In the genomic region with DNA sequence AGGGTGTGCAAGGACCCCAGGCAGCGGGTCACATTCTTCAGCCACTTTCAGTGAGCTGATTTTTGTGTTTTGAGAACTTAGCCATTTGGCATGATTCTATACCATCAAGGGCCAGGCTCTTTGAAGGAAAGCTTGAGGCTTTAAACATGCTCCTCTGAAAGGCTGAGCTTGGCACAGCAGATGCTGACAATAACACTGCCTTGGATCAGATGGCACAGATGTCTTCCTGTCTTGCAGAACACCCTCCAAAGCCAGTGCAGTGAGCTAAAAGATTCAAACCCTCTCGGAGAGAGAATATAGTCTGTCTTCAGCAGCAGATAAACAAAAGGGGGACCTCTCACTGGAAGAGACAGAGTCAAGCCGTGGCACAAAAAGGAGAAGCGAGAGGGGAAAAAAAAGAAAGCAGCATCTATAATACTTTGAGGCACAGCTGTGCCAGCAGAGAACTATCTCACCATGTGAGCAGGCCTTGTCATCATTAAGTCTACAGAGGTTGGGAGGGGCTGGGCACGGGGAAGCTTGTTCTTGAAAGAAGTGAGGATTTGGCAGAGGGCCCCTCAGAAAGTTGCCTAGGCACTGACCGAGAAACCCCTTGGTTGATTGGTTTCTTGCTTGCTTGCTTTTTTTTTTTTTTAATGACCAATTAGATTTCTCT, we compare ENCODE assay signal across 15 mouse cellular contexts. TPM values are rescaled to one million over a fixed set of nuclear protein-coding genes. Genes with fewer than 3 reads are reported as not detected.
A peak's percentile ranks its signal among the peaks of the same experiment; 100 is the strongest.
DNase-seq lines count a peak whose midpoint lies in the region; ATAC-seq lines count a peak whose summit lies in the region.
"Had no signal": no experiment of that assay in that cellular context is flagged by ENCODE, and none has a peak within 500 bp of the region (broad histone marks: within the 10 kb centered on the region; RNA-seq: fewer than 3 reads in every experiment).

No protein-coding gene starts in this region.

- H3K4me3 ChIP-seq in forebrain, embryonic 15.5 days: no peak overlapping the region
- H3K4me3 ChIP-seq: hindbrain, embryonic 15.5 days; lung, embryonic 15.5 days had no signal

- WGBS in forebrain, embryonic 15.5 days: 23% methylated on average over 6 of the region's 6 CpGs

- intact Hi-C loops in left cerebral cortex, postnatal 25 days (cut with DNase I): no loop called here

- ATAC-seq in common myeloid progenitor, adult 5-6 weeks (replicated peaks; ENCODE audit: low read depth, poor library complexity, severe bottlenecking): 0 out of 2 replicates have a peak, but pooled peaks have one; percentile 29
- ATAC-seq in forebrain, embryonic 15.5 days (replicated peaks): 0 out of 2 replicates have a peak, but pooled peaks have one; percentile 17
- ATAC-seq: midbrain, embryonic 16.5 days had no signal

- no peaks in the 10 kb centered on the region for H3K36me3 ChIP-seq in forebrain, embryonic 15.5 days
- H3K36me3 ChIP-seq: G1E; hindbrain, embryonic 15.5 days; lung, embryonic 15.5 days had no signal

- H3K27me3 ChIP-seq in forebrain, embryonic 15.5 days: no peaks in the 10 kb centered on the region
- H3K27me3 ChIP-seq: hindbrain, embryonic 15.5 days; lung, embryonic 15.5 days had no signal

- H3K27ac ChIP-seq in forebrain, embryonic 15.5 days (replicated peaks): peak overlapping the region; percentile 44; the same call in 1 of the 2 replicates
- H3K27ac ChIP-seq: hindbrain, embryonic 15.5 days; lung, embryonic 15.5 days had no signal

- H3K9ac ChIP-seq in forebrain, embryonic 15.5 days (replicated peaks): no peak overlapping the region
- H3K9ac ChIP-seq: hindbrain, embryonic 15.5 days; lung, embryonic 15.5 days had no signal

- peaks cover 14% of the 10 kb centered on the region for H3K4me1 ChIP-seq in forebrain, embryonic 15.5 days

- no peak overlapping the region for H3K4me2 ChIP-seq in forebrain, embryonic 15.5 days (replicated peaks)
- H3K4me2 ChIP-seq: hindbrain, embryonic 15.5 days; lung, embryonic 15.5 days had no signal

- H3K9me3 ChIP-seq in forebrain, embryonic 15.5 days: no peaks in the 10 kb centered on the region
- H3K9me3 ChIP-seq: G1E; hindbrain, embryonic 15.5 days; lung, embryonic 15.5 days had no signal

- DNase-seq in left cerebral cortex, postnatal 25 days (ENCODE audit: low spot score in 2 of 2): peak; percentile 30 to 46
- no peak for DNase-seq in left cerebral cortex, adult 11 months (ENCODE audit: low spot score)
- peak; percentile 43 for DNase-seq in thymus, postnatal 0 days (ENCODE audit: low spot score)
- no peak for DNase-seq in adrenal gland, postnatal 10 days
- no peak for DNase-seq in urinary bladder, postnatal 14 days (ENCODE audit: low spot score)
- DNase-seq: adrenal gland, adult 2 months; cerebellum, adult 11-12 months had no signal

RNA-seq across cellular contexts. Expression of gene Cpn2, which starts 4.8 kb away (rescaled TPM):
- total RNA-seq in left cerebral cortex, postnatal 25 days (2021): not detected
- total RNA-seq in common myeloid progenitor, adult 5-6 weeks (2017): not detected in 2 replicates
- polyA plus RNA-seq in forebrain, embryonic 15.5 days (2015; fragmentation: Nextera tagmentation; extraction: Ambion mirVana): not detected in 2 replicates
- polyA plus RNA-seq in thymus, postnatal 0 days (2015; fragmentation: Nextera tagmentation; extraction: Ambion mirVana): not detected in 2 replicates
- 10 to 100 TPM; 19.5 to 28.3 TPM for total RNA-seq in adrenal gland, postnatal 10 days (2021)
- total RNA-seq: layer of hippocampus, postnatal 14 days had no signal
- polyA plus RNA-seq: embryonic facial prominence, embryonic 11.5 days; G1E; hindbrain, embryonic 15.5 days; lung, embryonic 15.5 days; midbrain, embryonic 16.5 days had no signal

RNA-seq across cellular contexts. Expression of gene Lrrc15, which starts 11.0 kb away (rescaled TPM):
- total RNA-seq in left cerebral cortex, postnatal 25 days (2021): not detected
- total RNA-seq in common myeloid progenitor, adult 5-6 weeks (2017): not detected in 2 replicates
- polyA plus RNA-seq in forebrain, embryonic 15.5 days (2015; fragmentation: Nextera tagmentation; extraction: Ambion mirVana): 0.05 and 0.08 TPM in 2 replicates
- polyA plus RNA-seq in thymus, postnatal 0 days (2015; fragmentation: Nextera tagmentation; extraction: Ambion mirVana): 0.21 and 0.23 TPM in 2 replicates
- total RNA-seq in adrenal gland, postnatal 10 days (2021): 1 to 10 TPM in 1 of 2 experiments, under 1 TPM in 1; 0.27 to 1.3 TPM
- polyA plus RNA-seq: G1E had no signal

RNA-seq across cellular contexts. Expression of gene Gp5, which starts 38.5 kb away (rescaled TPM):
- total RNA-seq in left cerebral cortex, postnatal 25 days (2021): under 1 TPM; 0.57 to 0.82 TPM
- total RNA-seq in common myeloid progenitor, adult 5-6 weeks (2017): 11.8 and 11.9 TPM in 2 replicates
- polyA plus RNA-seq in forebrain, embryonic 15.5 days (2015; fragmentation: Nextera tagmentation; extraction: Ambion mirVana): 0.27 and 0.29 TPM in 2 replicates
- 1.3 and 1.8 TPM in 2 replicates for polyA plus RNA-seq in thymus, postnatal 0 days (2015; fragmentation: Nextera tagmentation; extraction: Ambion mirVana)
- under 1 TPM; 0.51 to 0.73 TPM for total RNA-seq in adrenal gland, postnatal 10 days (2021)

Comparison
In these comparisons a context has a peak if more than half of its experiments do, and no peak if none do; other contexts are left out.
1. DNase-seq: peak in left cerebral cortex, postnatal 25 days (2 of 2) and thymus, postnatal 0 days (single experiment); none in left cerebral cortex, adult 11 months (single experiment), adrenal gland, postnatal 10 days (single experiment) and urinary bladder, postnatal 14 days (single experiment).
2. RNA of gene Cpn2, which starts 4.8 kb away (total RNA-seq): 19.5 to 28.3 TPM in adrenal gland, postnatal 10 days; not detected in left cerebral cortex, postnatal 25 days and not detected in common myeloid progenitor, adult 5-6 weeks; every median in the first group is over 10 times any median in the second.